Mouse (Mus musculus) adrenal gland, postnatal 10 days (tissue): Measurements from ENCODE around the gene Myo3b. TPM values are rescaled to one million over a fixed set of nuclear protein-coding genes. Genes with fewer than 3 reads are reported as not detected.
A peak's percentile ranks its signal among the peaks of the same experiment; 100 is the strongest.

Experiments
- DNase-seq: peaks from one replicate; pipeline ENCODE4 v3.0.0; 2021; ENCODE audit warnings: mixed read lengths
- total RNA-seq, 2 experiments: library from RNA; stranded (reverse); gene quantifications; 2 replicates each; pipeline ENCODE4 v1.2.3; 2021

Gene Myo3b
- total RNA-seq, 2 experiments from 2014 or later = not detected

DNA sequence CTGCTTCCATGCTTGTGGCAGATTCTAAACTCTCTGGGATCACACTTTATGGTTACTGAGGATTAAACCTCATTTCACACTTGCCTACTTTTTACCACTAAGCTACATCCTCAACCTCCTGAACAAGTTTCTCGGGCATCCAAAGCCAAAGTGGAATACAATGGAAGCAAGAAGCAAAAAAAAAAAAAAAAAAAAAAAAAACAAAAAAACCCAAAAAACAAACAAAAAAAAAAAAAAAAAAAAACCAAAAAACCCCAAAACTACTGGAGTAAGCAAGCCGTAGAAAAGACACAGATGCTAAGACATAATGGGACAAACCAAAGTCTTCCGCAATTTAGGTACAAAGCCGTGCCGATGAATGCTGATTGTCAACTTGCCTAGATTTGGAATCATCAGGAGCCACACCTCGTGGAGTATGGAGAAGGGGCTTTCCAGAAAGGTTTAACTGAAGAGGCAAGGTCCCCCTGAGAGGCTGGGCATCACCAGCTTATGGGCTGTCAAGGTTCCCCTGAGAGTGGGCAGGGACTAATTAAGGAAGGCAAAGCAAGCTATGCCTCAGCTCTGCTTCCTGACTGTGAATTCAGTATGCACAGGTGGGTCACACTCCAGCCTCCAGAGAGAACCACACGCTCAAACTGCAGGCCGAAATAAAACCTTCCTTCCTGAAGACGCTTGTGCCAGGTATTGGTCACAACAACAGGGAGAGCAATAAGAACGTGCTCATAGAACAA lies 313.7 kb downstream of the Myo3b start:
- no peak for DNase-seq

DNA sequence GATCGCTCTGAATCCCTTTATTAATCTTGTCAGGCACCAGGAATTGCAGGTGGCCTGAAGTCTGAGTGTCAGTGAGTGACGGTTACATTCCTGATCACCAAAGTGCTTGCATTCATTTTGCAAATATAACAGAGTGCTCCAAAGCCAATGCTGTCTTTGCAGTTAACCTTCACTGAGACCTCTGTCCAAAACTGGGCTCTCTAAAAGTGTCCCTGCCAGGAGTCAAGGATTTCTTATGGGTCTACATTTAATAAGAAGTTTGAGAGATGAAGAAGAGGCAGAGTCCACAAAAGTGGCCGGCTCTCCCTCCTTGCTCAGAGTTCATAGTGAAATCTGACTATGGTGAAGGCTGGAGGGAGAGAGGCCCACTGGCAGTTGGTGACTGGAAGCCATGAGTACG lies 315.1 kb downstream of the Myo3b start:
- DNase-seq = no peak

DNA sequence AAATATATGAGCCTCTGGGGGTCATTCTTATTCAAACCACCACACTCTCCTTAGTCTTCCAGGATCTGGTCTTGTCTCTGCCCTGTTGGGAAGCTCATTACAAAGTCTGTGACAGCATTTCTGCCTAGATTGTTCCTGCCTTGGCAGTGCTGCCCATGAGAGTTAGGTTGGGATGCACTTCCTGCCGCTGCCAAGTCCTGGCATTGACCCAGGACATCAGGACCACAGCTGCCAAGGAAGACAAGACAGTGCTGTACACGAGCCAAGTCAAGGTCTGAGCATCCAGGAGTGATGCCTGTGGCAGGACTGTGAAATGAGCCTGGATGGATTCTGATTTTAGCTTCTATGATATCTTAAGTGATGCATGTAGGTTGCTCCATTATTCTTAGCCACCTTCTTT lies 316.1 kb downstream of the Myo3b start:
- no peak for DNase-seq

DNA sequence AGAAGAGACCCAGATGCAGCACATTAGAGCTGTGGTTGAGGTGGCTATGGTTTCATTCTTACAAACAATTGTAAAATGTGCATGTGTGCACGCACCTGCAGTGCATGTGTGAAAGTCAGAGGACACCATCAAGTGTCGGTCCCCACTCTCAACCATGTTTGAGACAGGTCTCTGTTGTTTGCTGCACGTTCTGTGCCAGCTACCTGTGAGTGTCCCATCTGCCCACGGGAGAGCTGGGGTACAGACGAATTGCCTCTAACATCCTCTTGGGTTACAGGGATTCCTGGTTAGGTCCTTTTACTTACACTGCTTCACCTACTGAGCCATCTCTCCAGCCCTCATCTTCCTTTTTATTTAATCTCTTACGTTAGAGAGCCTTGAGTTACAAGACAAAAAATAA lies 330.5 kb downstream of the Myo3b start:
- DNase-seq = no peak

DNA sequence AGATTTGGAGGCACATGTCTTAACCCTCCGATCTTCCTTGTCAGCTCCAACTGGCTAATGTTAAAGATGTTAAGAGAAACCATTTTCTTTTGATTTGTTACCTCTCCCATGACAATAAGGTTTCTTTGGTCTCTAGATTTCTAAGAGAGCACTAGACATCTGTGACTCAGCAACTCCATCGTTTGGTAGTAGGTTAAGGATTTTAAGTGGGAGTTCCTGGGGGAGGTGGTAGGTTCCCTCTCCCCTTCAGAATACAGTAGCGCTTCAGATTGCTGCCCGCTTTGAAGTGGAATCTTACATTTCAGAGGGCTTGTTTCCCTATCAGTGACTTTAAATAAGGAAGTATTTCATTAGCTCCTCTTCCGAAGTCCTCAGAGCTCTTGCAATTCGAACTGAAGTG lies 340.4 kb downstream of the Myo3b start:
- no peak for DNase-seq

DNA sequence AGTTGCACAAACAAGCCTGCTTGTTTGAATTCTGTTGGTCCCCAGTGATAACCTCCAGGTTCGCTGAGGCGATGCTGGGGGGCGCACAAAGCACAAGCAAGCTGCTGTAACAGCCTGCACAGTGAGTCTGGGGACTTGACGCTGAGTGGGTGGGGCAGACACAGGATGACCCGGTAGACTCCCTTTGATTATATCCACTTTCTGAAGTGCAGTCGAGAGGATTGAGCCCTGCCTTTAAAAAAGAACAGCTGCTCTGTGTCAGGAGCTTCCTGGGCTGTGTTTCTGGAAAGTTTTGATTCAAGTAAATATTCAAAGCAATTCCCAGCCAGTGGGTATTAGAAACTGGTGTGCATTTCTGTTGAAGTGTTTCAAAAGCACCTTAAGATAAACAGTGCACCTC lies 341.0 kb downstream of the Myo3b start:
- DNase-seq = no peak

DNA sequence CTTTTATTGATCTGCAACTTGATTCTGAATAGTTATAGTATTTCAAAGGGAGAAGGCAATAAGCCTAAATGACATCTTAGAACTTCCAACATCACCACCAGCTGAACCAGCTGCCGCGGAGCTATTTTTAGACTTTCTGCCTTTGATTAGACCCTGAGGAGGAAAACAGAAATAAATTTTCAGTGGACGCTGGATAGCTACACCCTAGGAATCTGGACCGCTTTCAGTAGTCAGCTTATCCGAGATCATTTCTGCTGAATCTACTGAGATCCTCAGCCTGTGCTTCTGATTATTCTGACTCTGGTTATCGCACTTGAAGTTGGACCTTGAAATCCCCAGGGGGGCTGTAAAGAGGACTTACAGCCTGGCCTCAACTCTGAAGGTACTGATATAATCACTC lies 349.7 kb downstream of the Myo3b start:
- no peak for DNase-seq

DNA sequence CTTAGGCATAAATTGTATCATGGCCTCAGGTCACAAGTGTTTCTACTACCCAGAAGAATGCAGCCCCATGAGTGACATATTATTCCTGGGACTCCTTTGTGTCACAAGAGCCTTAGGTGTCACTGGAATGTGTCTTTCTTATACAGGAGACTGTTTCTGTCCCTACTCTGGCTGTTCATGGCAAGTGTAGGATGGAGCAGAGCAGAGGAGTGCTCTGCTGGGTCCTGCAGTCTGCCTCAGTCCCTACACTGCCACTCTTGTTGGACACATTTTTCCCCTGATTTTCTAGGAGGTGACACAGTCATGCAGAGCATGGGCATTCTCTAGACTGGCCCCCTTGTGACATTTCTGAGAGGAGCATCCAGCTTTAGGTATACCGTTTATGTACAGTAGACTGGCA lies 350.2 kb downstream of the Myo3b start:
- DNase-seq = no peak

DNA sequence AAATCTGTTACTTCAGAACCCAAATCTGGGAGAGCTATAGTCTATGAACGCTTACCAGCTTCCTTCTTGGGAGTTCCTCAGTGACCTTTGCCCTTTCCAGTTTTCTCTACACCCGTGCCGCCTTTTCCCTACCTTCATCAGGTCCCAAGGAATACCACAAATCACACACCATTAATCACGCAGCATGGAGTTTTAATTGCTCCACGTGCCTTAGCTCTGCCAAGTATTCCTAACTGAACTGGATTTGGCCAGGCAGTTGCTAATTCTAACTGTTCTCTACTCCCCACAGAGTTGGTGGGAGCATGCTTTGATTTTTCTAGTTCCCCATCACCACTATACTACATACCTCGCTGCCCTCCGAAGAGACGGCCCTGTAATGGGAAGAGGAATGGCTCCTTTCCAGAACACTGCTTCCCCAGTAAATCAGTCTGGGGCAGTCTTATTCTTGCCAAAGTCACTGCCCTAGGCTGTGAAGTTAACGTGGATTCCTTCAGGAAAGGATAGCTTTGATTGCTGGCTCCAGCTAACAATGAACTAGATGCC lies 358.9 kb downstream of the Myo3b start:
- DNase-seq = no peak

DNA sequence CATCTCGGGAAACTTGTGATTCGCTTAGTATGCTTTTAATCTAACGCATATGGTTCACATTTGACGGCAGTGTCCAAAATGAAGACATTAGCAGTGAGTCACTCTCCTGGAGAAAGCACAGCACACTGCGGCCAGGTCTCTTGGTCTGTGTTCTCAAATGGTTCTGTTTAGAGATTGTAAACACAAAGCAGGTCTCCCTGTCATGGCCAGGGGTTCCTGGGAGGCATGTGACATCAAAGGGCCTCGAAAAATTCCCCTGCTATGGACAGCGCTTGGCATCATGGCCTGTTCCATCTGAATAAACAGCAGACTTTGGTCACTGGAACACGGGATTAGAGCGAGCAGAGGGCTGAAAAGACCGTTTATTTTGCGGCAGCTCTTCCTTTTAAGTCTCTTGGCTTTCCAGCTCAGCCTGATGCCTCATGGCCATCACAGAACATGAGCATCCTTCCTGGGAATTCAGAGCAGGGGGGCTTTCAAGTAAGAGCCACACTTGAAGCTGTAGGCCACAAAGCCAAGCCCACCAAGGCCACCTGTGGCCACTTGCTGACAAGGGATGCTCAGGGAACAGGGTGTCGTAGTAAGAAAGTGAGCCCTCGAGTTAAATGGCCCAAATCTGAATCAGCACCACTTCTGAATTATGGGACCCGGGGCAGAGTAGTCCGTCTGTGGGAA lies 360.7 kb downstream of the Myo3b start:
- no peak for DNase-seq

DNA sequence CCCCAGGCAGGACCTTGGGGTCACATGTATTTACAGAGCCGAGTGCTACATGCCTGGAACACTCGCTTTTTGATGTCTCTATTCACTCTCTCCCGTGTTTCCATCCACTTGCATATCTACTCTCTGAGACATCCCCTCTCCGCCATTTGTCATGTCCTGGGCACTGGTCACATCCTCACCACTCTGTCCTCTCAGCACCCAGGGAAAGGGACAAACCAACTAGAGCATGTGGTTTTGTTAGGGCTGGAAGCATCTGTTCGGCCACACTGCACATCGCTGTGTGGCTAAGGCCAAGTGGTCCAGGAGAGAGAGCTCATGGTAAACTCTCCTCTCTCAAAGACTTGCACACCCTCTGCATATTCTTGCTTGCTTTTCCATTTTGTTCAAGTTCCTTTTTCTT lies 361.4 kb downstream of the Myo3b start:
- no peak for DNase-seq

DNA sequence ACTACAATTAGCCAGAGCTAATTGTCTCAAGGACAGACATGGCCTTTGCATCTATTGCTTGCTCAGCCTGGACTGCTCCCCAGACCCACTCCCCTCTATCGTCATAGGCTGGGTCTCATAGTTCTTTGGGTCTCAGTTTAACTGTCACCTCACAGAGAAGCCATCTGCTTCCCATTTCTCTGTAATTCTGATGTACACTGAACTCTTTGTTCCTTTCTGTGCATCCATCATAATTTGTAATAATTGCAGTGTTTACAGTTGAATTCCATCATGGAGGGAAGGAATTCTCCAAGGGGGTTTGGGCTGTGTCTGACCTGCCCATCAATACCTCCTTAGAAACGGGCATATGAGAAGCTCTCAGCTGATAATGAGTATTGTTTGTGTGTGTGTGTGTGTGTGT lies 365.4 kb downstream of the Myo3b start:
- no peak for DNase-seq

DNA sequence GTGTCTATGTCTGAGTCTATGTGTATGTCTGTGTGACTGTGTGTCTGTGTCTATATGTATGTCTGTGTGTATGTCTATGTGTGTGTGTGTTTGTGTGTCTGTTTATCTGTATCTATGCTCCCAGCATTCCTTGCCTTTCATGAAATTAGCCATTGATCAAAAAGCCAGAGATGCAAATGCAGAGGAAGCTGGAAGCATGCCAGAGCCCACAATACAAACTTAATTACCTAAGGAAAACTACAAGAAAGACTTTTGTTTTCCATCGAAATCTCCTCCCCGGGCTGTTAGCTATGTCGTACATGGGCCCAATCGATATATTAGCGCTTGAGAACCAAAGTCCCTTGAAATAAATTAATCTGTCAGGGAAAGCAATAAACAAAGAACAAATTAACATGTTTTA lies 367.9 kb downstream of the Myo3b start:
- DNase-seq = no peak

DNA sequence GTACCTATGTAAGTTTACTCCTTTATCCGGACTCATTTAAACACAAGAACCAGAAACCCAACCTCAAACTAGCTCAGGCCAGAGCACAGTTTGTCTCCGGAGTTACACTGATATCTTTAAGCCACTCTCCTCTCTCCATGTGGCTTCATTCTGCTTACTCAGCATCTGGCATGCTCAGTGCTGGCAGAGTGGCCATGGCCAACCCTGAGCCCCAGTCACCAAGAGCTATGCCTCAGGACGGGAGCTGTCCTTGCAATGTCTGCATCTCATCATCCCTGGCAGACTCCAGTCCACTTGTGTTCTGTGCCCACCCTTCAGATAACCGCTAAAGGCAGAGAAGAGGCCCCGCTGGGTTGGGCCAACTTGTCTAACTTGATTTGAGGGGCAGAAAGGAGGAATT lies 368.8 kb downstream of the Myo3b start:
- DNase-seq = peak; percentile 35

DNA sequence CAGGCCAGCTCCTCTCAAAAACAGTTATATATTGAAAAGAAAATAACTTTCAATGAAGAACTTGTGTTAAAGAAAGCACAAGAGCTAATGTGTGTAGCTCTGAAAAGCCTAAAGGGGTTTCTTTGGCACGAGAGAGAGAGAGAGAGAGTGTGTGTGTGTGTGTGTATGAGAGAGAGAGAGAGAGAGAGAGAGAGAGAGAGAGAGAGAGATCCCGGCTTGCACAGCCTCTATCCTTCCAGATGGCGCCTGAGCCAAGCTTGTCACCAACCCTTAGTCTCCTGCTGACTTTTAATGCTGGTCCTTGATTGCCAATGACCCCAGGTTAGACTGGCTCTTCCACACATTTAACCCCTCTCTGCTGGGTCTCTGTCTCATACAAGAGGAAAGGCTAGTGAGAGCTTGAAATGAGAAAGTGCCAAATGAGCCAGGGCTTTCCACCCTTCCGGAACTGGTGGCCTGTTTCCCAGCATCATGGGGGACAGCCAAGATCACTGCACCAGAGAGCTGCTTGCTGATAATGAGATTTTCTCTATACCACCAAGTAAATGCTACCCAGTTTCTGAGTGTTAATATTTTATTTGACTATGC lies 371.5 kb downstream of the Myo3b start:
- no peak for DNase-seq

DNA sequence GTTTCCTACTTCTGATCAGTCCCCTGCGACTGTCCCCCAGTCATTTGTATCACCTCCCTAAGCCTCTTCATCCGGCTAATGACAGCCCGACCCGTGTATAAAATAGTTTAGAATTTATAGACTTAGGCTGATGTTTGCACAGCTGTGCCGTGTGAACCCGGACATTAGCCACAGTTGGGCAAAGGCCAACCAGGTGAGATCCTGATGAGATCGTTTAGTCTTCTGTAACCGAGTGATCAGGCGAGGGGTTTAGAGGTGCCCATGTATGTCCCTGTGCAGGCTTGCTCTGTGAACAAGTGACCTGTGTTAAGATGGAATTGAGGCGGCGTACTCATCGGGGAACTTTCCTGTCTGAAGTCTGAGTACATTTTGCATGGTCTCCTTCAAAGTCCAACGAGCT lies 373.4 kb downstream of the Myo3b start:
- no peak for DNase-seq

DNA sequence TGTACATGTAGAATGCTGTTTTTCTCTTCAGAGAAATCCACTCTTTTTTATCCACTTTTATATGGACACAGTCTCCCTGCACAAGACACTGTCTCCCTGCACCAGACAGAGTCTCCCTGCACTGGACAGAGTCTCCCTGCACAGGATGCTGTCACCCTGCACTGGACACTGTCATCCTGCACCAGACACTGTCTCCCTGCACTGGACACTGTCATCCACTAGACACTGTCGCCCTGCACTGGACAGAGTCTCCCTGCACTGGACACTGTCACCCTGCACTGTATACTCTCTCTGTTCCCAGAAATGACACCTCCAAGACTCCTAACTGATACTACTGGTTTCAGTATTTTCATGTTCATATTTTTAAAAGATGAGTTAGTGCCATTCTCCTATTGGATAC lies 375.5 kb downstream of the Myo3b start:
- DNase-seq = no peak

DNA sequence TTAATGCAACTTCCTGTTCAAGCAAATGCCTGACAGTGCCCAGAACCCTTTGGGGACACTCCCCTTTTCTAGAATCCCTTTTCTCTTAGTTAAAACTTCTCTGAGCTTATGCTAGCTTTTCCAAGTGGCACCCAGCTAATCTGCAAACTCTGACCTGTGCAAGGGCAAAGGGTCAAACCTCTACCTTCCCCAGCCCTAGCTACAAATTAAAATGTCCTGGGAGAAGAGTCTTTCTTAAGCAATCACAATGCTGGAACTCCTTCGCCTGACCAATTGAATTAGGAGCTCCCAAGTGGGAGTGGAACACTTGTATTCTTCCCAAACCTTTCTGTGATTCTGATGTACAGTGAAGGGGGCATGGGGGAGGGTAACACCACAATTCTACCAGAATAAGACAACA lies 376.6 kb downstream of the Myo3b start:
- DNase-seq = no peak

DNA sequence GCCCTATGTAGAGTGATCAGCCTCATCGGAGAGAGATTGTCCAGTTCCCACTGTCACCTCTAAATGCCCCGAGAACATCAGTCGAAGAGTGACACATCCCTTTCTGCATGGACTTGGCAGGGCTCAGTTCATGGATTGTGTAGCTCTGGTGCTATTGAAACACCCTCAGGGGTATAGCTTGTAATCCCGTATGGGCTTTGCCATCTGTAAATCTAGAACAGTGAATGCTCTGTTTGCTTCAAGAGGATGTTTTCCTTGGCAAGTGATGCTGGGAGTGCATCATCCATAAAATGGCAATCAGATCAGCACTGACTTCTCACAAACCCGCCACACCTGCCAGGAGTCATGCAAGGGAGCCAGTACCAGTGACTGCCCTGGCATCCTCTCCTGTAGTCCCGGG lies 380.4 kb downstream of the Myo3b start:
- DNase-seq = no peak

DNA sequence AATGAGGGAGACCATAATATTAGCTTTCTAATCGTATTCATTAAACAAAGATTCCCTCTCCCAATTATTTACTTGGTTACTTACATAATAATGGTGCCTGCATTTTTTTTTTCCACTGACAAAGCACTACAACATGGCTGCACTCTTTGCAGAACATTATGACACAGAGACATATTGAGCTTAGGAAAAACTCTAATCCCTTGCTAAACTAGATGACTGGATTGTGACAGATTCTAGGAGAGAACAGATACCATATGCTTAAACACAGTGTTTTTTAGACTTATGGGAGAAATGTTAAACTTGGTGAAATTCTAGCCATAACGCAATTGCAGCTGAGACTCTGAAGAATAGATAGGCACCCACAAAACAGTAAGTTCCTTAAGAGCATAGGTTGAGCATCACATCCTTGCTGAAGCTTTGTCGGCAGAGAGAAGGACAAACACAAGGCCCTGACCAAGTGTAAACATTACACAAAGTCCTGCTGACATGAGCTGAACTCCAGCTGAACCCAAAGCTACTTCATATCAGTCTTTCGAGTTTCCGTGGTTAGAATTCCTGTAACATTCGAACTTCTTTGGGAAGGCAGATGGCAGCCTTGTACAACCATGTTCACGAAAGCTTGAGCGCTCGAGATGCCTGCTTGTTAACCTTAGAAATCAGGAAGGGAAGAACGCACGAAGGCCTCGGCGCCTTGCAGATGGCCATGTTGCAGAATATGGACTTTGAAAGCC lies 382.4 kb downstream of the Myo3b start:
- no peak for DNase-seq

DNA sequence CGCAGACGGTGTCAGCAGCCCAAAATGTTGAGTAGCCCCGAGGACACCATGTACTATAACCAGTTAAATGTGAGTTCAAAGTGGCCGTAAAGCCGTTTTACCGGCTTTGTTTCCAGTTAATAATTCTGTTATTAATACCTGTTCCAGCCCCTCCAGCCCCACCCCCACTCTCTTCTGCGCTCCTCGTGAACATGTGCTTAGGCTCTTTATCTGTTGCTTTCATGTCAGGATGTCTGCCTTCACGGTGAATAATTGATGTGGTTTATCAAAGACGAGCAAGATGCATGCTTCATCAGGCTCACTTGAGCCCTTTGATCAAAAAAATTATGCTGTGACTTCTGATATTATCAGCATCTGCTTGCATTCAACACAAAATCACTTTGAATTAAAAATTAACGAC lies 386.7 kb downstream of the Myo3b start:
- peak; percentile 9 for DNase-seq

DNA sequence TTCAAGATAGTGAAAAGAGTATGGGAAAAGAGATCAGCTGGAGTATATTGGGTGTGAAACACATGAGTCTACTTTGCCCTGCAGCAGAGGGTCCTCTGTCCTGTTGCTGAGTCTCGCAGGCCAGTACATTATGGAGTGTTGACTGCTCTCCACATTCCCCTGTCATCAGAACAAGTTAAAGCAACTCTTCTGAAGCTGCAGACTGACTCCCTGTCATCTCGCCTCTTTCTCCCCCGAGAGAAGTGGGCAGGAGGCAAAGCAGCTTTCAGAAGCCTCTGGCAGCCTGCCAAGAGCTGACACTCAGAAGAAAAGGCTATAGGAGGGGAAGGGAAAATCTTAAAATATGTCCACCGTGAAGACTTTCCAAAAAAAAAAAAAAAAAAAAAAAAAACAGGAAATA lies 404.1 kb downstream of the Myo3b start:
- DNase-seq = peak; percentile 23

DNA sequence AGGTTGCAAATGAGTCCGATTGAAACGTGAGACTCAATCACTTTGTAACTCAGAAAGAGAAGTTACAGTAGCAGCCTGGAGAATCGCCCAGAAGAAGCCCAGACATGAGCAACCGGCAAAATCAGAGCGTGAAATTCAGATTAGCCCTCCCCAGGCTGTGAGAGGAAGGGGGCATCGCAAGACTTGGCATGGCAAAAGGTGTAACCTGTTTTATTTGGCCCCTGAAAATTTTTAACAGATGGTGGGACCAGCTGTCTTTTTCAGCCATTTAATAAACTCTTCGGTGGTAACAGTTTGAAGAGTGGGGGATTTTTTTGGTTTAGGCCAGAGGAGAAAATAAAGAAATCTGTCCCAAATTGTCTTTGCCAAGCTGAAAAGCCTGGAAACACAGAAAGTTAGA lies 405.2 kb downstream of the Myo3b start:
- no peak for DNase-seq
